Mouse (Mus musculus) retina, postnatal 1 day (tissue): Measurements from ENCODE around the gene 1700025F22Rik.
"Not testable (repeated sequence)": the region's sequence is repeated elsewhere in the genome, so short reads cannot be mapped to it uniquely, and the experiment has no call there.

Source experiments
- DNase-seq: peaks from one replicate; pipeline ENCODE4 v3.0.0-alpha.2; 2012

The 1700025F22Rik gene

GRCm38 (mm10) chr19:11165172-11165571, at the start of gene 1700025F22Rik:
TSS of gene 1700025F22Rik (minus strand) at chr19:11165320.
- no peak for DNase-seq

GRCm38 (mm10) chr19:11196546-11196945, 31.4 kb upstream of the 1700025F22Rik start, which contains the start of gene Ms4a13:
TSS of gene Ms4a13 (minus strand) at chr19:11196737.
- DNase-seq: no peak

DNA sequence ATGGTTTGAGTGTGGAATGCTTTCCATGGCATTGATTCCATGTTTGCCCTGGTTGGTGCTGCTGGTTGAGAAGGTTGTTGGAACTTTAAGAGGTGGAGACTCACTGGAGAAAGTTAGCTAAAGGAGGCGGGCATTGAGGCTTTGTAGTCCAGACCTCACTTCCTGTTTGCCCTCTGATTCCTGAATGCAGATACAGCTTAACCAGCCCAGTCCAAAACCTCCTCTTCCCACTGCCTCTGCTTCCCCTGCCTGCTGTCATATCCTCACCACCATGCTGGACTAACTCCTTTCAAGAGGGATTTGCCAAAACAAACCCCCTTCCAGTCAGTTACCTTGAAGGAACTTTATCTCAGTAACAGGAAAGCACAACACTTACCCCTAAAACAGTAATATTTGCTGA, 27.4 kb upstream of the 1700025F22Rik start:
- DNase-seq: no peak

GRCm38 (mm10) chr19:11184121-11184520, 19.0 kb upstream of the 1700025F22Rik start:
- no peak for DNase-seq

GRCm38 (mm10) chr19:11177464-11177863, 12.3 kb upstream of the 1700025F22Rik start:
- DNase-seq: no peak

DNA sequence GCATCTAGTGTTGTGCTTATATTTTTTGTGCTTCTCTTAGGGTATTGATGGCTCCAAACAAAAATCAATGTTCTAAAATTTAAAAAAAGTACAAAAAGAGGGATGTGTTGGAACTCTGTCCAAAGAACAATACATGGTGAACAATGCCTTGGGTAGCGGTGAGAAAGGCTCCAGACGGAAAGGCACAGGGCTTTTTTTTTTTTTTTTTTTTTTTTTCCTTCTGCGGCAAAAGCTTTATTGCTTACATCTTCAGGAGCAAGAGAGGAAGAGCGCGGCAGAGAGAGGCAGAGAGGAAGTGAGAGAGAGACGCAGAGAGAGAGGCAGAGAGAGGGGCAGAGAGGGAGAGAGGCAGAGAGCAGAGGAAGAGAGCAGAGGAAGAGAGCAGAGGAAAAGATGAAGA, 7.2 kb downstream of the 1700025F22Rik start:
- not testable (repeated sequence) for DNase-seq

DNA sequence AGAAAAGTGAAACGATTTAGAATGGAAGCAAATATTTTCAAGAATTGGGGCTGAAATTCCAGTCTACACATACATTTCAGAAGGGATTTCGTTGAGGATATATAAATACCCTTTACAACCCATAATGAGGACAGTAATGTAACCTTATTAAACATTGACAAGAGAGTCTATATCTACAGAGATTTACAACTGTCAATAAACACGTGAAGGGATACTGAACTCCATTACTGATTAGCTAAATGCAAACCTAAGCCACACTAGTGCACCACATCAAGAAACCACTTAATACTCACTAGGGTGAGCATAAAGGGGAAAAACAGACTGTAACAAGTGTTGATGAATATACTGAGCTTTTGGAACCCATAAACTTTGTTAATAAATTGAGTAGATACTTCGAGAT, 29.8 kb downstream of the 1700025F22Rik start:
- DNase-seq: no peak

DNA sequence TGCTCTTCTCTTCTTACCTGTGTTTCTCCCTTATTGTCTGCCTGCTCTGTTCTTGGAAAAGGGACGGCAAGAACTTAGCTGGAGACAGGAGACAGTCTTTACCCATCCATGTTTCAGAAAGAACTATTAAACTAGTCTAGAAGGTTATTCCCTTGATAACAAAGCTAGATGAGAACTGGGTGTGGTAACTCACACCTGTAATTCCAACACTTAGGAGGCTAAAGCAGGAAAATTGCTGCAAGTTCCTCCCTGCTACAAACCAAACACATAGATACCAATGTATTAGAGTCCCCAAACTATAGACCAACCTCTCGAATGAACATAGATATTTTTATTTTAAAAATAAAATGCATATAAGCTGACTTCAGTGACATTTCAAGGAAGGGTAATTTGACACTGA, 30.3 kb downstream of the 1700025F22Rik start:
- DNase-seq: no peak

- not testable (repeated sequence) for DNase-seq
Observed at GRCm38 (mm10) chr19:11130776-11131175, 34.3 kb downstream of the 1700025F22Rik start, which contains the start of gene 1700017D01Rik. TSS of gene 1700017D01Rik (minus strand) at chr19:11130876.

- DNase-seq: no peak
Observed at GRCm38 (mm10) chr19:11129702-11130101, 35.4 kb downstream of the 1700025F22Rik start.

DNA sequence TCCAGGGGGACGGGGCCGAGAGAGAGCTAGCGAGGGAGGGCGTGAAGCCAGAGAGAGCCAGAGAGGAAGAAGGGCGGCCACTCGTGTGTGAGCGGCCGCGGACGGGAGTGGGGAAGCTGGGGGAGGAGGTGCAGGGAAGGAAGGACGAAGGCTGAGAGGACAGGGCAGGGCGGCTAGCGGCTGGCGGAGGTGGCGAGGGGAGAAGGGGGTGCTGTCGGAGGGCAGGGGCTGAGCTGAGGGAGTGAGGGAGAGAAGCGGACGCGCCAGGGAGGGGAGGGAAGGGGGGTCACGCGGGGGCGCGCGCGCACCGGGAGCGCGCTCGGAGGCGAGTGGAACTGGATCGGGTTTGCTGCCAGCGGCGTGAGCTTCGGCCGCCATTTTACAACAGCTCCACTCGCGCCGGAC, 44.1 kb downstream of the 1700025F22Rik start:
- DNase-seq: peak; percentile 56

DNA sequence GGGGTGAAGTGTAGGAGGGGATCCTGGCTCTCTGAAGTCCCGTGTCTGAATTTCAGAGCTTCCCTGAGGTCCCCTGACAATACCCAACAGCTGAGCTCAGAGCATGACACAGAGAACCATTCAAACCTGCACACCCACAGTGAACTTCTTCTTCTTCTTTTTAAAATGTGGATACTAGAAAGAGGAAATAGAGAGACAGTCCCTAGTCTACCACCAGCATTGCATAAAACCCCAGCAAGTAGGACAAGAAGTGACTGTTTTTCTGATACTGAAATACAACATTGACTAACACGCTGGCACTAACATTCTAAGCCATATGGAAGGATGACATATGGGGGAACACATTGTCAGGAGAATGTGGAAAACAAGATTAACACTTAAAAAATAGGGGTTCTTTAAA, 45.8 kb downstream of the 1700025F22Rik start:
- DNase-seq: no peak

GRCm38 (mm10) chr19:11107746-11108145, 57.4 kb downstream of the 1700025F22Rik start:
- DNase-seq: no peak

DNA sequence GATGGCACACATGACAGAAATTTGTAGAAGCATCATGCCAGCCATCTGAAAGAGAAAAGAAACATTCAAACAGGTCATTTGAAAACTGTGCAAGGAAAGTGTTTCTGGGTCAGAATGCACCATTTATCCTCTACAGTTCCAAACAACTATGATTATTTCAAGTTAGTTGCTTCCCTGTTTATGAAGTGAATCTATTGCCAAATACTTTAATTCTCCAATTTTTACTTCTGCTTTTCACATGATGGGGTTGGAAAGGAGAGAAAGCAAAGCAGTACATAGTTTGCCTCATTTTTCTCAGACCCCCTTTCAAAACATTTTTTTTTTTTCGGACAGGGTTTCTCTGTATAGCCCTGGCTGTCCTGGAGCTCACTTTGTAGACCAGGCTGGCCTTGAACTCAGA, 63.2 kb downstream of the 1700025F22Rik start:
- no peak for DNase-seq

DNA sequence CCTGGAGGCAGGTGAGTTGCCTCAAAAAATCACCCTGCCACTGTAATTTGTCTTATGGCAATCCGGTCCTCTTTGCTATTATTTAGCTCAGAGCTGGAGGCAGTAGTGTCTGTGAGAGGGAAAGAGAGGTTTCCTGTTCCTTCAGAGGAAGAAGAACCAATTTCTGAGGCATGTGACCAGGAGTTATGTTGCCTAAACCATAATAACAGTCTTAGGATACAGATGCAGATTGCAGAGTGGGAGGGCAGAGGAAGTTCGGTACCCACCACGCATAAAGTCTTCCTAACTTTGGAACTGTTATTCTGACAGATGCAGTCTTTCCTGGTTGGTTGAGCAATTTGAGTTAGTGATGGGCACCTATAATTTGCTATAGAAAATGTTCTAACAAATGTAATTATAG, 66.7 kb downstream of the 1700025F22Rik start:
- no peak for DNase-seq

GRCm38 (mm10) chr19:11092131-11092530, 73.0 kb downstream of the 1700025F22Rik start:
- peak; percentile 8 for DNase-seq
